ENCODE assay signal across 8 mouse cellular contexts in genomic region chr17:90584666-90585195, GRCm38 (mm10).
A peak's percentile ranks its signal among the peaks of the same experiment; 100 is the strongest.
DNase-seq lines count a peak whose midpoint lies in the region; ATAC-seq lines count a peak whose summit lies in the region.

No protein-coding gene starts in this region.

- ATAC-seq in embryonic facial prominence, embryonic 14.5 days (ENCODE audit: low read depth): peak; percentile 91
- ATAC-seq in megakaryocyte progenitor cell, adult 5-6 weeks (replicated peaks; ENCODE audit: poor library complexity): peak; percentile 83
- peak; percentile 79 for ATAC-seq in stomach, embryonic 15.5 days (ENCODE audit: insufficient read depth, low FRiP score, low read depth)

- peak; percentile 5 for DNase-seq in ovary, postnatal 36 days (ENCODE audit: low spot score)
- DNase-seq in ovary, adult 18-20 months (ENCODE audit: low spot score): no peak
- DNase-seq in brain, adult 2 months (ENCODE audit: low read depth, low spot score): peak; percentile 92
- DNase-seq in embryonic facial prominence, embryonic 14.5 days (ENCODE audit: low spot score): peak; percentile 94
- DNase-seq in heart, postnatal 4 days: peak; percentile 38
- peak; percentile 91 for DNase-seq in layer of hippocampus, adult 9-10 months (ENCODE audit: low spot score)

- peak overlapping the region; percentile 45 for H3K4me2 ChIP-seq in embryonic facial prominence, embryonic 14.5 days (ENCODE audit: low read depth, low read length)
- peak overlapping the region; percentile 40 for H3K4me2 ChIP-seq in stomach, embryonic 15.5 days

- no peaks in the 10 kb centered on the region for H3K27me3 ChIP-seq in embryonic facial prominence, embryonic 14.5 days (replicated peaks; ENCODE audit: control insufficient read depth, insufficient read depth, low read length)
- no peaks in the 10 kb centered on the region for H3K27me3 ChIP-seq in stomach, embryonic 15.5 days (replicated peaks)

- peak overlapping the region; percentile 59 for H3K27ac ChIP-seq in embryonic facial prominence, embryonic 14.5 days (replicated peaks; ENCODE audit: low read depth, low read length)
- no peak overlapping the region for H3K27ac ChIP-seq in stomach, embryonic 15.5 days

- no peaks in the 10 kb centered on the region for H3K36me3 ChIP-seq in embryonic facial prominence, embryonic 14.5 days (ENCODE audit: control insufficient read depth, insufficient read depth, low read length)
- H3K36me3 ChIP-seq in stomach, embryonic 15.5 days: no peaks in the 10 kb centered on the region

- H3K9me3 ChIP-seq in embryonic facial prominence, embryonic 14.5 days (ENCODE audit: control insufficient read depth, low read length): no peaks in the 10 kb centered on the region
- no peaks in the 10 kb centered on the region for H3K9me3 ChIP-seq in stomach, embryonic 15.5 days

- H3K9ac ChIP-seq in embryonic facial prominence, embryonic 14.5 days (ENCODE audit: low read depth, low read length): no peak overlapping the region
- no peak overlapping the region for H3K9ac ChIP-seq in stomach, embryonic 15.5 days

- 23% methylated on average over 8 of the region's 8 CpGs for WGBS in embryonic facial prominence, embryonic 14.5 days
- 34% methylated on average over 8 of the region's 8 CpGs for WGBS in stomach, embryonic 15.5 days

- peak overlapping the region; percentile 16; the same call in 1 of the 2 replicates for H3K4me3 ChIP-seq in embryonic facial prominence, embryonic 14.5 days (ENCODE audit: low read depth, low read length)
- H3K4me3 ChIP-seq in stomach, embryonic 15.5 days (replicated peaks): peak overlapping the region; percentile 2; the same call in 1 of the 2 replicates

- H3K4me1 ChIP-seq in embryonic facial prominence, embryonic 14.5 days (ENCODE audit: control insufficient read depth, insufficient read depth, low read length): no peaks in the 10 kb centered on the region
- no peaks in the 10 kb centered on the region; the same call in 1 of the 2 replicates for H3K4me1 ChIP-seq in stomach, embryonic 15.5 days
